Mouse (Mus musculus): ENCODE measurements at regions not wholly inside any gene's neighbourhood (a gene's known extent, or its start where the extent isn't known, plus 50 kb on each side); places are given as distances from the start of the nearest gene placed in this dataset.

DNA sequence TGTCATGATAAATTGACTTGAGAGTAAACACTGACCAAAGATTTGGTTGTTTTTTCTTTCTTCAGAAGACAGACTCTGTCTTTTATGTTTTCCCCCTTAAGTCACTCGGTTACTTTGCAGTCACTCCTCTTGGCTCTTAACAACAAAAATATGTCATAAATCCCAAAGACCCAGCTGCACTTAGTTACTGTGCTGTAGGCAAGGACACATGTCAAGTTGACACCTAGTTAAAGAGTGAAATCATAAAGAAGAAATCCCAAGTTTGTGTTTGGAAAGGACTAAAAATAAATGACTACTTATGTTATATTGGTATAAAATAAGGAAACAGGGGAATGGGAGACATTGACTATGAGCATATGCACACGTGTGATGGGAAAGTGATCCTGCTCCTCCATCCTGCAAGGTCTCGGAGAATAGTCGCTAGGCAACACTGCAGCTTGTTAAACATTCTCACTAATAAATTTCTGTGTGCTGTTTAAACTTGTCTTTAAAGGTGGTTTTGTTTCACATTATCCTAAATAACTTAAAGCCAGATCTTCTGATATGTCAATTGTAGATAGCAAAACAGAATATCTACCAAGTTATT lies 298.1 kb downstream of the Gulp1 start:
- WGBS = 9% methylated on average over 4 of the region's 4 CpGs
- Histone ChIP-seq H3K9ac (replicated peaks) (no peak overlapping the region), H3K27ac (no peak overlapping the region), H3K9me3 (no peaks in the 10 kb centered on the region), H3K36me3 (no peaks in the 10 kb centered on the region), H3K4me2 (no peak overlapping the region), H3K4me3 (replicated peaks) (no peak overlapping the region), H3K4me1 (replicated peaks) (no peaks in the 10 kb centered on the region; the same call in 1 of the 2 replicates), H3K27me3 (no peaks in the 10 kb centered on the region)
- ATAC-seq (ENCODE audit: insufficient number of reproducible peaks, insufficient read depth, low FRiP score, low TSS enrichment, low read depth) = peak; percentile 71; the same call in 1 of the 2 replicates

DNA sequence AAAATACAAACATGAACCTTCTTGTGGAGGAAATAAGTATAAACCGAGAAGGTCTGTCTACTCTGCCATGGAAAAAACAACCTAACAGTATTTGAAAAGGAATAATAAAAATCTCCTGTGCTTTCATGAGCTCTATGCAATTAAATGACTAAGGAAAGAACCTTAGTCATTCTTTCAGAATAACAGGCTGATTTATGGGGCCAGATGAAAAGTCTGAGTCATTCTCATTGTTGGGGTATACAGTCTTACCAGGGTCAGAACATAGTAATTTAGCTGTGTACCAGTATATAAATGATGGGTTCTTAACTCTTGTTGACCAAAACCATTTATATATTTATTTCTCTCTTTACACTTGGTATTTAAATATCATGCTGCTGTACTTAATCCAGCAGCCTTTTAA lies 312.1 kb downstream of the Gulp1 start:
- Histone ChIP-seq H3K9ac (replicated peaks) (no peak overlapping the region), H3K4me2 (no peak overlapping the region), H3K27ac (no peak overlapping the region), H3K27me3 (no peaks in the 10 kb centered on the region), H3K9me3 (0 out of 2 replicates have a peak, but pooled peaks cover 1% of the 10 kb centered on the region), H3K36me3 (no peaks in the 10 kb centered on the region), H3K4me1 (replicated peaks) (no peaks in the 10 kb centered on the region), H3K4me3 (replicated peaks) (no peak overlapping the region)
- ATAC-seq (ENCODE audit: insufficient number of reproducible peaks, insufficient read depth, low FRiP score, low TSS enrichment, low read depth) = no peak
- 65% methylated on average over 1 of the region's 1 CpGs for WGBS

- Histone ChIP-seq H3K27me3 (no peaks in the 10 kb centered on the region), H3K36me3 (no peaks in the 10 kb centered on the region), H3K4me2 (no peak overlapping the region), H3K4me1 (replicated peaks) (no peaks in the 10 kb centered on the region), H3K9ac (replicated peaks) (no peak overlapping the region), H3K27ac (no peak overlapping the region), H3K9me3 (no peaks in the 10 kb centered on the region), H3K4me3 (replicated peaks) (no peak overlapping the region)
- no peak for ATAC-seq (ENCODE audit: insufficient number of reproducible peaks, insufficient read depth, low FRiP score, low TSS enrichment, low read depth)
- WGBS = 95% methylated on average over 1 of the region's 1 CpGs
These were observed 312.5 kb downstream of the Gulp1 start for GRCm38 (mm10) chr1:44863818-44864217.

DNA sequence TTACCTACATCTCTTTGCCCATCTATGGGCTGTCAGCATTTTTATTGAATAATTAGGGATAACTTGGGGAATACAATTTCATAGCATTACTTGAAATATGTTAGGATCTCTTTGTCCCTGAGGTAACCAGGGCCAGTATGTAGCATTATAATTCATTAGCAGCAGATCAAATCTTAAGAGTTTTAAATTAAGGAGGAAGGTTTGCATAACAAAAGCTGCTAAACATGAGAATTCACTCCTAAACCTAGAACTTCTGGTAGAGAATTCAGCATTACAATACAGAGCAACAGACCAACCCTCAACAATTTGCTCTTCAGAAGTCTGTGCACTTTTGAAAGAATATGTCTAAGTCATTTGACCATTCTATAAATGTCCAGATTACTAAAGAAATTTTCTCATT lies 340.3 kb downstream of the Gulp1 start:
- no peak for ATAC-seq (ENCODE audit: insufficient number of reproducible peaks, insufficient read depth, low FRiP score, low TSS enrichment, low read depth)
- no peak overlapping the region for H3K27ac ChIP-seq

DNA sequence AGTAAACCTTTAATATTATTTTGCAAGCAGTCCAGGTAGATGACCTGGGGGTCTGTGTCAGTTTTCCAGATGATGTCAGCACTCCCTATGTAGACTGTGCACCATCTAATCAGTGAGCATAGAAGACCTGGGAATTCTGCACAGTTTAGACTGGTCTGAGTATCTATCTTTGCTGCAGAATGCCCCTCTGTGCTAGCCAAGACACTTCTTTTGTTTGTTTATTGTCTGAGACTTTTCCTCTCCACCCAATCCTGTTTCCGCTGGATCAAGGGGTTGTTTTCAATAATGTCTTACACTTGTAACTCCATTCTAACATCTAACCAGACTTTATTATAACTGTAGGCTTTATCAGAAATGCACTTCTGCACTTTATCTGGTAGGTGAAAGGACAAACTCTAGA lies 341.1 kb downstream of the Gulp1 start:
- Histone ChIP-seq H3K4me2 (no peak overlapping the region), H3K36me3 (no peaks in the 10 kb centered on the region), H3K4me1 (replicated peaks) (no peaks in the 10 kb centered on the region), H3K9me3 (no peaks in the 10 kb centered on the region), H3K27ac (no peak overlapping the region), H3K9ac (replicated peaks) (no peak overlapping the region), H3K27me3 (no peaks in the 10 kb centered on the region), H3K4me3 (replicated peaks) (no peak overlapping the region)
- WGBS = 74% methylated on average over 1 of the region's 1 CpGs
- no peak for ATAC-seq (ENCODE audit: insufficient number of reproducible peaks, insufficient read depth, low FRiP score, low TSS enrichment, low read depth)

More for the DNA sequence above, 340.3 kb downstream of the Gulp1 start:
- H3K9me3 ChIP-seq = no peaks in the 10 kb centered on the region
- no peaks in the 10 kb centered on the region for H3K36me3 ChIP-seq
- no peaks in the 10 kb centered on the region for H3K27me3 ChIP-seq
- no peak overlapping the region for H3K9ac ChIP-seq (replicated peaks)
- no peak overlapping the region for H3K4me2 ChIP-seq
- no peaks in the 10 kb centered on the region for H3K4me1 ChIP-seq (replicated peaks)
- H3K4me3 ChIP-seq (replicated peaks) = no peak overlapping the region
